Comparison of ENCODE assay signal across 8 mouse cellular contexts in the genomic region with DNA sequence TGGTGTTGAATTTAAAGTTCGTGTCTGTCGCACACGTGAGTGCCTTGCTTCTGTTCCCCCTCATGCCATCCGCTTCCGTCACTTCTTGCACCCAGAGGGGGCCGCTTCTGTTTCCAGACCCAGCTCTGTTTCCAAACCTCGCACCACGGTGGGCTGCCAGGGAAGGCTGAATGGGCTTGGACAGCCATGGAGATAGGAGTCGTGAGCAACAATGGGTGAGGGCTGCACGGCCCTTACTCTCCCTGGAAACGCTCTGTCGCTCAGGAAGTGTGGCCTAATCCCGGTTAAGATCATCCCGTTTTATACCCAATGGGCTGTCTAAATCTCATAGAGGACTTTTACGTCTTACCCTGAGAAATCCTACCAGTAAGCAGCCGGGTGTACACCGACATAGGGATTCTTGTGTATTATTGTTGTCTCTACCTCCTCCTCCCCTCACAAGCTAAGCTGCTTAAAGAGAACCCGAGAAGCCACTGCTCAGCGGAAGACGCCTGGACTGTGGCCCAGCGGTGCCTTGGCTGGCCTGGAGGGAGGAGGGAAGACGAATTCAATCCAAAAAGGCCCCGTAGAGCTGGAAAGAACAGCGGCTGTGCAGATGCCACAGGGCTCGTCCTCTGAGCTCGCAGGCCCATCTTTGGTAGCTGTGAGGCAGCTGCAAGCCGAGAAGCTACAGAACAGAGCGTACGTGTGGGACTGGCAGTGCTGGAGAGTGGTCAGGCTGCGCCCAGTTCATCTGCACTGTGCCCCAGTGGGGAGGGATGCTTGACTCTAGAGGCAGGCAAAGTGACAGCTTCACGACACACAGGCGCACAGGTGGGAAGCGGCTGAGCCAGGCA. TPM values are rescaled to one million over a fixed set of nuclear protein-coding genes. Genes with fewer than 3 reads are reported as not detected.
DNase-seq lines count a peak whose midpoint lies in the region; ATAC-seq and TF ChIP-seq lines count a peak whose summit lies in the region.
"Had no signal": no experiment of that assay in that cellular context is flagged by ENCODE, and none has a peak within 500 bp of the region (broad histone marks: within the 10 kb centered on the region; RNA-seq: fewer than 3 reads in every experiment).

No protein-coding gene starts in this region.

- H3K4me2 ChIP-seq in lung, postnatal 0 days (replicated peaks; ENCODE audit: low read depth, low read length): no peak overlapping the region
- no peak overlapping the region for H3K4me2 ChIP-seq in neural tube, embryonic 14.5 days (ENCODE audit: low read depth, low read length)

- TF ChIP-seq CTCF in lung, postnatal 0 days (IDR thresholded peaks at IDR 0.05): no peak

- TF ChIP-seq EP300 in lung, postnatal 0 days (IDR thresholded peaks at IDR 0.05): no peak

- H3K4me3 ChIP-seq in lung, postnatal 0 days (ENCODE audit: low read depth, low read length): no peak overlapping the region
- H3K4me3 ChIP-seq in forebrain, embryonic 10.5 days: peak overlapping the region; percentile 16; the same call in 1 of the 2 replicates
- no peak overlapping the region for H3K4me3 ChIP-seq in hindbrain, embryonic 10.5 days
- no peak overlapping the region for H3K4me3 ChIP-seq in neural tube, embryonic 14.5 days (ENCODE audit: low read depth, low read length)
- H3K4me3 ChIP-seq: myocyte had no signal

- 70% methylated on average over 33 of the region's 33 CpGs for WGBS in lung, postnatal 0 days
- WGBS in forebrain, embryonic 10.5 days: 38% methylated on average over 33 of the region's 33 CpGs
- WGBS in hindbrain, embryonic 10.5 days: 45% methylated on average over 33 of the region's 33 CpGs
- 44% methylated on average over 33 of the region's 33 CpGs for WGBS in neural tube, embryonic 14.5 days

- H3K9me3 ChIP-seq in lung, postnatal 0 days (ENCODE audit: low read length): no peaks in the 10 kb centered on the region
- H3K9me3 ChIP-seq in forebrain, embryonic 10.5 days: no peaks in the 10 kb centered on the region
- no peaks in the 10 kb centered on the region for H3K9me3 ChIP-seq in hindbrain, embryonic 10.5 days
- H3K9me3 ChIP-seq in neural tube, embryonic 14.5 days (ENCODE audit: control insufficient read depth, low read length): no peaks in the 10 kb centered on the region

- ATAC-seq in lung, postnatal 0 days: peak; percentile 26; the same call in 1 of the 2 replicates
- peak; percentile 63 for ATAC-seq in neural tube, embryonic 14.5 days (ENCODE audit: low read depth)

- H3K4me1 ChIP-seq in lung, postnatal 0 days (ENCODE audit: insufficient read depth, low read depth, low read length): peaks cover 8% of the 10 kb centered on the region; the same call in 1 of the 2 replicates
- H3K4me1 ChIP-seq in forebrain, embryonic 10.5 days: peaks cover 55% of the 10 kb centered on the region
- H3K4me1 ChIP-seq in hindbrain, embryonic 10.5 days (replicated peaks): peaks cover 48% of the 10 kb centered on the region
- 0 out of 2 replicates have a peak, but pooled peaks cover 9% of the 10 kb centered on the region for H3K4me1 ChIP-seq in neural tube, embryonic 14.5 days (ENCODE audit: control insufficient read depth, insufficient read depth, low read length)

- peak; percentile 19 for DNase-seq in lung, postnatal 0 days (ENCODE audit: low spot score)
- no peak for DNase-seq in lung, adult 18-20 months
- no peak for DNase-seq in forebrain, embryonic 10.5 days (ENCODE audit: extremely low spot score, low spot score)
- peak; percentile 45 for DNase-seq in hindbrain, embryonic 10.5 days (ENCODE audit: low spot score)
- DNase-seq in natural killer cell, adult 2 months (ENCODE audit: low spot score in 2 of 2): no peak
- no peak for DNase-seq in left cerebral cortex, adult 9 months (ENCODE audit: low spot score in 2 of 2)

- H3K27me3 ChIP-seq in lung, postnatal 0 days (replicated peaks; ENCODE audit: insufficient read depth, low read length): no peaks in the 10 kb centered on the region
- H3K27me3 ChIP-seq in forebrain, embryonic 10.5 days (ENCODE audit: poor library complexity, severe bottlenecking): peaks cover 7% of the 10 kb centered on the region; the same call in 1 of the 2 replicates
- no peaks in the 10 kb centered on the region for H3K27me3 ChIP-seq in hindbrain, embryonic 10.5 days (ENCODE audit: insufficient read depth, poor library complexity, severe bottlenecking)
- no peaks in the 10 kb centered on the region for H3K27me3 ChIP-seq in neural tube, embryonic 14.5 days (ENCODE audit: control insufficient read depth, insufficient read depth, low read length)

- no peak overlapping the region for H3K27ac ChIP-seq in lung, postnatal 0 days (ENCODE audit: low read length)
- peak overlapping the region; percentile 76 for H3K27ac ChIP-seq in forebrain, embryonic 10.5 days
- H3K27ac ChIP-seq in hindbrain, embryonic 10.5 days: peak overlapping the region; percentile 81
- no peak overlapping the region; the same call in 1 of the 2 replicates for H3K27ac ChIP-seq in neural tube, embryonic 14.5 days (ENCODE audit: low read depth, low read length)

- no peak overlapping the region for H3K9ac ChIP-seq in lung, postnatal 0 days (replicated peaks; ENCODE audit: low read depth)
- H3K9ac ChIP-seq in neural tube, embryonic 14.5 days (replicated peaks; ENCODE audit: low read depth, low read length): no peak overlapping the region

- H3K36me3 ChIP-seq in lung, postnatal 0 days (ENCODE audit: insufficient read depth, low read length): no peaks in the 10 kb centered on the region
- no peaks in the 10 kb centered on the region for H3K36me3 ChIP-seq in forebrain, embryonic 10.5 days (replicated peaks)
- no peaks in the 10 kb centered on the region for H3K36me3 ChIP-seq in hindbrain, embryonic 10.5 days
- H3K36me3 ChIP-seq in neural tube, embryonic 14.5 days (ENCODE audit: control insufficient read depth, insufficient read depth, low read length): no peaks in the 10 kb centered on the region

RNA-seq across cellular contexts. Expression of a gene that starts 58.0 kb away (rescaled TPM):
- 33.4 and 36.6 TPM in 2 replicates for polyA plus RNA-seq in lung, postnatal 0 days (2015; fragmentation: Nextera tagmentation; extraction: Ambion mirVana)
- 30.9 and 34.0 TPM in 2 replicates for polyA plus RNA-seq in forebrain, embryonic 10.5 days (2016; fragmentation: Nextera tagmentation; extraction: Ambion mirVana)
- polyA plus RNA-seq in hindbrain, embryonic 10.5 days (2016; fragmentation: Nextera tagmentation; extraction: Ambion mirVana): 35.5 and 41.5 TPM in 2 replicates
- 39.2 and 51.7 TPM in 2 replicates for polyA plus RNA-seq in neural tube, embryonic 14.5 days (2014; fragmentation: Nextera tagmentation; extraction: Ambion mirVana)

Comparison
In these comparisons a context has a peak if more than half of its experiments do, and no peak if none do; other contexts are left out.
1. DNase-seq: peak in lung, postnatal 0 days (single experiment) and hindbrain, embryonic 10.5 days (single experiment); none in lung, adult 18-20 months (0 of 2), forebrain, embryonic 10.5 days (single experiment), natural killer cell, adult 2 months (0 of 2) and left cerebral cortex, adult 9 months (0 of 2).
2. H3K27ac ChIP-seq: peak in forebrain, embryonic 10.5 days (single experiment) and hindbrain, embryonic 10.5 days (single experiment); none in lung, postnatal 0 days (single experiment) and neural tube, embryonic 14.5 days (single experiment).